Mouse (Mus musculus) ES-Bruce4 (cell line): ENCODE results near the gene Ubap2.

Experiments
- CTCF ChIP-seq: IDR thresholded peaks from one replicate; pipeline ENCODE4 v1.8.1; 2011; ENCODE audit warnings: low read depth, low read length
- EP300 ChIP-seq: IDR thresholded peaks from 2 replicates; pipeline ENCODE4 v1.6.1; 2011; ENCODE audit warnings: low read depth, low read length; ENCODE audit not compliant: insufficient read depth
- POLR2A ChIP-seq: IDR thresholded peaks from one replicate; pipeline ENCODE4 v1.8.1; 2011; ENCODE audit warnings: low read length; ENCODE audit not compliant: insufficient read depth

- TF ChIP-seq CTCF (no peak), EP300 (no peak), POLR2A (no peak)
Measured at GRCm38 (mm10) chr4:41205751-41206150, 69.2 kb downstream of the Ubap2 start.
